Mouse (Mus musculus) myocyte (in vitro differentiated cells): ENCODE measurements around the gene Renbp. TPM values are rescaled to one million over a fixed set of nuclear protein-coding genes. Genes with fewer than 3 reads are reported as not detected.

Source experiments
- H3K27me3 ChIP-seq: one replicate; pipeline ENCODE4 v1.6.1; 2011; ENCODE audit not compliant: control insufficient read depth, insufficient read depth, insufficient read length
- H3K36me3 ChIP-seq: one replicate; pipeline ENCODE4 v1.6.1; 2011; ENCODE audit not compliant: control insufficient read depth, insufficient read depth
- H3K4me2 ChIP-seq: one replicate; pipeline ENCODE4 v1.6.1; 2011; ENCODE audit warnings: low read depth, control low read depth
- H3K4me3 ChIP-seq: one replicate; pipeline ENCODE4 v1.5.1; 2011; ENCODE audit warnings: mild to moderate bottlenecking, control low read depth, moderate library complexity
- H3K79me2 ChIP-seq: one replicate; pipeline ENCODE4 v1.6.1; 2011; ENCODE audit not compliant: control insufficient read depth, insufficient read depth
- H3ac ChIP-seq: one replicate; pipeline ENCODE4 v1.6.1; 2011; ENCODE audit not compliant: control insufficient read depth, insufficient read length
- CEBPB ChIP-seq: IDR thresholded peaks from 2 replicates; pipeline ENCODE4 v1.6.1; 2011; ENCODE audit warnings: mild to moderate bottlenecking, moderate library complexity; ENCODE audit not compliant: poor library complexity, insufficient read depth, severe bottlenecking
- E2F4 ChIP-seq: IDR thresholded peaks from one replicate; pipeline ENCODE4 v1.6.1; 2011; ENCODE audit warnings: mild to moderate bottlenecking, control low read depth, moderate library complexity; ENCODE audit not compliant: insufficient read depth
- MAX ChIP-seq: IDR thresholded peaks from one replicate; pipeline ENCODE4 v1.6.1; 2011; ENCODE audit warnings: low read depth, mild to moderate bottlenecking, control low read depth
- MYOD1 ChIP-seq, 3 experiments: IDR thresholded peaks; one replicate each; pipeline ENCODE4 v1.6.1; 2011; ENCODE audit warnings: control low read depth in 2 of 3, low read depth in 2 of 3, mild to moderate bottlenecking in 2 of 3, moderate library complexity in 1 of 3; ENCODE audit not compliant: insufficient read length in 2 of 3, control insufficient read depth in 1 of 3
- MYOG ChIP-seq, 3 experiments: IDR thresholded peaks; one replicate each; pipeline ENCODE4 v1.6.1; 2011; ENCODE audit warnings: control low read depth in 2 of 3, low read depth in 2 of 3, mild to moderate bottlenecking in 2 of 3; ENCODE audit not compliant: insufficient read length in 2 of 3, control insufficient read depth in 1 of 3, insufficient read depth in 1 of 3
- POLR2A ChIP-seq: IDR thresholded peaks from one replicate; pipeline ENCODE4 v1.6.1; 2011; ENCODE audit warnings: low read depth, mild to moderate bottlenecking, control low read depth, moderate library complexity; ENCODE audit not compliant: insufficient read length
- POLR2AphosphoS2 ChIP-seq: IDR thresholded peaks from one replicate; pipeline ENCODE4 v1.6.1; 2011; ENCODE audit warnings: low read depth, control low read depth; ENCODE audit not compliant: insufficient read length
- REST ChIP-seq: IDR thresholded peaks from one replicate; pipeline ENCODE4 v1.6.1; 2011; ENCODE audit warnings: mild to moderate bottlenecking, control low read depth, moderate library complexity; ENCODE audit not compliant: insufficient read depth, insufficient read length
- SRF ChIP-seq: IDR thresholded peaks from one replicate; pipeline ENCODE4 v1.6.1; 2011; ENCODE audit warnings: low read depth; ENCODE audit not compliant: control insufficient read depth, insufficient read length
- TCF12 ChIP-seq: IDR thresholded peaks from one replicate; pipeline ENCODE4 v1.6.1; 2011; ENCODE audit warnings: mild to moderate bottlenecking, control low read depth; ENCODE audit not compliant: poor library complexity, insufficient read depth, severe bottlenecking
- TCF3 ChIP-seq: IDR thresholded peaks from one replicate; pipeline ENCODE4 v1.6.1; 2011; ENCODE audit warnings: low read depth, control low read depth; ENCODE audit not compliant: insufficient read length
- USF1 ChIP-seq: IDR thresholded peaks from one replicate; pipeline ENCODE4 v1.6.1; 2011; ENCODE audit warnings: low read depth, mild to moderate bottlenecking, control low read depth, moderate library complexity
- polyA plus RNA-seq: library from polyadenylated mRNA; unstranded; fragments of >200 nt; fragmentation: generic; extraction: Trizol; gene quantifications from one replicate; pipeline ENCODE4 v1.2.1, GENCODE M21; 2012; ENCODE audit warnings: missing spikeins

The Renbp gene
- polyA plus RNA-seq, 1 experiment = 103 TPM

DNA sequence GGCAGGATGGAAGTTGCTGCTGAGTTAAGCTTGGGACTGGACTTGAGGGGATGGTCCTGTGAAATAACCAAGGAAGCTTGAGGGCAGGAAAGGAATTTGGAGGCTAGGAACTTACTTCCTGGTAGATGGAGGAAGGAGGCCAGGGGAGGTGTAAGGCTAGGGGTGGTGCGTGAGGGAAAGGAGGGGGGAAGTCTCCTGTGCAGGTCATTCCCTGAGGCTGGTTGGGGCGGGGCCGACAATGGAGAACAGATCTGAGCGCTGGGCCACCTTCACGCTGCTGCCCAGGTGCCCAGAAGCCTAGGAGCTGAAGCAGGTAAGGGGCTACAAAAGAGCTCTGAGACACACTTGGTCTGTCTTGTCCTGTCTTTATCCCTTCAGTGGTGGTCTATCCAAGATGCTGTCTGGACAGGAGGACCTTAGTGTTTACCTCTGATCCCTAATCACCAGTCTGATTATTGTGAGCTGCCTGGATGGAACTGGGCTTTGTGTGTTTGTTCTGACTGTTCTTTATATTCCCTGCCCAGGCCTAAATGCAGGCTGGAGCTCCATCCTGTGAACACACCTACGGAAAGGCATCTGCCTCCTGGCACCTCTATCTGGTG, 39.0 kb downstream of the Renbp start, which contains the start of gene Avpr2:
Gene Avpr2 (plus strand): TSS at position 552 of the 602 bp plus-strand sequence.
- no peak within 1 kb of the TSS for H3K4me2 ChIP-seq
- no peaks in the 10 kb centered on the region for H3K36me3 ChIP-seq
- no peaks in the 10 kb centered on the region for H3K79me2 ChIP-seq
- H3ac ChIP-seq = no peak within 1 kb of the TSS
- H3K4me3 ChIP-seq = no peak within 1 kb of the TSS
- peaks cover 28% of the 10 kb centered on the region for H3K27me3 ChIP-seq
- TF ChIP-seq SRF (no peak), E2F4 (no peak), USF1 (no peak), MYOG (IDR thresholded peaks at IDR 0.05; ENCODE audit: control insufficient read depth in 1 of 3, insufficient read depth in 1 of 3, insufficient read length in 2 of 3, low read depth in 2 of 3) (no peak), TCF3 (no peak), POLR2AphosphoS2 (no peak), TCF12 (no peak), MYOD1 (IDR thresholded peaks at IDR 0.05; ENCODE audit: control insufficient read depth in 1 of 3, insufficient read length in 2 of 3, low read depth in 2 of 3) (no peak), CEBPB (no peak), MAX (no peak), REST (no peak)

DNA sequence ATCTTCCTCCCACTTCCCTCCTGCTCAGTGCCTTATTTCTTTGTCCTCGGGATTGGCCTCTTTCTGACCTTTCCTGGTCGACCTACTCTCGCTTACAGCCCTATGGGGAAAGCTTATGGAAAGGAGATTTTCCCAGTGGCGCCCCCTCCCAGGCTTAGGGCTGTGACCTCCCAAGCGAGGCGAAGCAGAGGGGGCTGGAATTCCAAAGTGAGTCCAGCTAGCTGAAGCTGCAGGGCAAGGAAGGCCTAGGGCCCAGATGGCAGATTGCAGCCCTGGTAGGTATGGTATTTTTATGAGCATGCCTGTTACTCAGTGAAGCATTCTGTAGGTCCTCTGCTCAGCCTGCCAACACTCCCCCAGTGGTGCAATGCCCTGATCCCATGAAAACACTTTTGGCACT, 49.2 kb downstream of the Renbp start:
- no peak overlapping the region for H3K4me3 ChIP-seq
- H3K4me2 ChIP-seq = no peak overlapping the region
- H3K27me3 ChIP-seq = peaks cover 4% of the 10 kb centered on the region
- H3K79me2 ChIP-seq = no peaks in the 10 kb centered on the region
- H3K36me3 ChIP-seq = no peaks in the 10 kb centered on the region
- TF ChIP-seq CEBPB (no peak), POLR2AphosphoS2 (no peak), MAX (no peak), MYOD1 (IDR thresholded peaks at IDR 0.05; ENCODE audit: control insufficient read depth in 1 of 3, insufficient read length in 2 of 3, low read depth in 2 of 3) (no peak), E2F4 (no peak), TCF3 (no peak), MYOG (IDR thresholded peaks at IDR 0.05; ENCODE audit: control insufficient read depth in 1 of 3, insufficient read depth in 1 of 3, insufficient read length in 2 of 3, low read depth in 2 of 3) (no peak), POLR2A (no peak), USF1 (no peak), SRF (no peak), REST (no peak), TCF12 (no peak)
- no peak overlapping the region for H3ac ChIP-seq

- TF ChIP-seq REST (no peak), POLR2A (no peak), MYOG (IDR thresholded peaks at IDR 0.05; ENCODE audit: control insufficient read depth in 1 of 3, insufficient read depth in 1 of 3, insufficient read length in 2 of 3, low read depth in 2 of 3) (no peak), MYOD1 (IDR thresholded peaks at IDR 0.05; ENCODE audit: control insufficient read depth in 1 of 3, insufficient read length in 2 of 3, low read depth in 2 of 3) (no peak), USF1 (no peak)
- Histone ChIP-seq H3ac (no peak overlapping the region), H3K27me3 (peaks cover 4% of the 10 kb centered on the region), H3K4me3 (no peak overlapping the region), H3K79me2 (no peaks in the 10 kb centered on the region), H3K4me2 (peak overlapping the region; percentile 42), H3K36me3 (no peaks in the 10 kb centered on the region)
These were observed 49.6 kb downstream of the Renbp start for GRCm38 (mm10) chrX:73881036-73881427.

DNA sequence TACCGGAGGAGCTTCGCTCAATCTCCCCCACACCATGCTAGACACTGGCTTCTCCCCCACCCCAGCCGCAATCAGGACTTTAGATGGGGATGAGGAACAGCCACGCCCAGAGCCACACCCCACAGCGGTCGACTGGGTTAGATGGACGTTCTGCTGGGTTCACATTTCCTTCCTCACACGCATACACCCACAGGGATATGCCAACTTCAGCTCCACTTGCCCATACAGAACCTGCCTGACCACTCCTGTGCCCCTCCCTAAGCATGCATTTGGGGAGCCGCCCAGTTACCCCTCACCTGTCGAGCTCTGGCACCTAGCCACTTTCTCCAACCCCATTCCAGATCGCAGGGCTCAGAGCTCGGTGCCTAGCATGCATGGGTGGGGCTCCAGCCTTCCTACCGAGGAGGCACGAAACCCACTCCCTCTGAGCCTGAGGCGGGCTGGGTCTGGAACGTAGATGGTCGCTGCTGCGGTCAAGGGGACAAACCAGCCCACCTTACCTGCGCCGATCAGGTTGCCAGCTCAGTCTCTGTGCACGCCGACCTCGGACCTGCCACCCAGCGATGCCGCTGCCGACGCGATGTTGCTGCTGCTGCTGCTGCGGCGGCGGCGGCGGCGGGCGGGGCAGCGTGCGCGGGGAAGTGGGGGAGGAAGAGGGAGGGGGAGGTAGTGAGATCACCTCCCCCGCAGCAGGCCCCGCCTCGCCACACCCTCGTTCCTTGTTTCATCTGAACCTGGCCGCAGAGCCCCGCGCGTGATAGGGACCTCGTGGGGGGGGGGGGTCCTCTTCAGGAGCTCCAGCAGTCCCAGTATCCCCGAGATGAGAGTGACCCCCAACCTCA, 50.2 kb downstream of the Renbp start:
- Histone ChIP-seq H3K36me3 (no peaks in the 10 kb centered on the region), H3K79me2 (no peaks in the 10 kb centered on the region), H3ac (no peak overlapping the region), H3K4me3 (no peak overlapping the region), H3K4me2 (peak overlapping the region; percentile 61), H3K27me3 (peaks cover 4% of the 10 kb centered on the region)
- TF ChIP-seq MYOD1 (IDR thresholded peaks at IDR 0.05; ENCODE audit: control insufficient read depth in 1 of 3, insufficient read length in 2 of 3, low read depth in 2 of 3) = no peak
- no peak for TF ChIP-seq USF1
- no peak for TF ChIP-seq POLR2AphosphoS2
- TF ChIP-seq TCF3 = no peak
- TF ChIP-seq MYOG (IDR thresholded peaks at IDR 0.05; ENCODE audit: control insufficient read depth in 1 of 3, insufficient read depth in 1 of 3, insufficient read length in 2 of 3, low read depth in 2 of 3) = no peak
- no peak for TF ChIP-seq REST
- TF ChIP-seq SRF = no peak
- TF ChIP-seq CEBPB = no peak
- TF ChIP-seq E2F4 = no peak
- no peak for TF ChIP-seq MAX
- no peak for TF ChIP-seq TCF12
- TF ChIP-seq POLR2A = no peak
